ENCODE assay signal across 11 mouse cellular contexts in the genomic region with DNA sequence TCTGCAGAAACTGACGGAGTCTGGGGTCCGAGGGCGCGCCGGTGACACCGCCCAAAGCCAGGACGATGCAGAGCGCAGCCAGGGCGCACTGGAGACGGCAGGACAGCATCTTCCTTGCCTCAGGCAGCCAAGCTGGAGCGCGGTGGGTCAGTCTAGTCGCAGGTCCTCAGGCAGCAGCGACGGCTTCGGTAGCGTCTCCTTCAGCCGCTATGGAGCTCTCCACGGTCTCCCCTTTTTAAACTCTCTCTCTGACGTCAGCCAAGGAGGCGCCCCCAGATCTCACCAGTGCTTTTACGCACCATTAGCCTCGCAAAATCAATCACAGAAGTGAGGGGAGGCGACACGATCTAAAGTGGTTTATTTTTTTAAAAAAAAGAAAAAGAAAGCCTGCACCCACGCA. TPM values are rescaled to one million over a fixed set of nuclear protein-coding genes. Genes with fewer than 3 reads are reported as not detected.
DNase-seq lines count a peak whose midpoint lies in the region; ATAC-seq and TF ChIP-seq lines count a peak whose summit lies in the region.
"Had no signal": no experiment of that assay in that cellular context is flagged by ENCODE, and none has a peak within 500 bp of the region (broad histone marks: within the 10 kb centered on the region; RNA-seq: fewer than 3 reads in every experiment).

A gene (minus strand): TSS at position 323 of the 400 bp plus-strand sequence.

- no peaks in the 10 kb centered on the region for H3K36me3 ChIP-seq in hindbrain, embryonic 11.5 days (ENCODE audit: control insufficient read depth, insufficient read depth, low read length)
- H3K36me3 ChIP-seq in small intestine, adult 2 months (ENCODE audit: control insufficient read depth, insufficient read depth, low read length) = no peaks in the 10 kb centered on the region

- peak within 1 kb of the TSS; percentile 13; the same call in 1 of the 2 replicates for H3K4me3 ChIP-seq in left cerebral cortex, adult 2 months
- peak within 1 kb of the TSS; percentile 20 for H3K4me3 ChIP-seq in hindbrain, embryonic 11.5 days (ENCODE audit: low read depth, low read length)
- no peak within 1 kb of the TSS for H3K4me3 ChIP-seq in small intestine, adult 2 months (ENCODE audit: low read depth, low read length)

- no peaks in the 10 kb centered on the region for H3K9me3 ChIP-seq in hindbrain, embryonic 11.5 days (ENCODE audit: control insufficient read depth, low read length)

- TF ChIP-seq CTCF in left cerebral cortex, adult 2 months (IDR thresholded peaks at IDR 0.05) = no peak
- TF ChIP-seq CTCF in small intestine, adult 2 months (IDR thresholded peaks at IDR 0.05; ENCODE audit: extremely low read depth, insufficient read length, insufficient replicate concordance, low read depth, low read length) = no peak

- DNase-seq in left cerebral cortex, adult 2 months (ENCODE audit: extremely low spot score in 1 of 2, low spot score in 2 of 2) = no peak
- DNase-seq in left cerebral cortex, adult 9 months (ENCODE audit: low spot score in 2 of 2) = no peak
- peak; percentile 23 for DNase-seq in hindbrain, embryonic 11.5 days (ENCODE audit: low spot score)
- no peak for DNase-seq in left cerebral cortex, postnatal 25 days (ENCODE audit: low spot score in 2 of 2)
- DNase-seq in heart, adult 9 months (ENCODE audit: low spot score in 2 of 2) = no peak
- no peak for DNase-seq in yolk sac, embryonic 10.5 days (ENCODE audit: low spot score)
- no peak for DNase-seq in thymus, postnatal 10 days (ENCODE audit: low spot score in 2 of 2)
- DNase-seq: thymus, adult 18-20 months had no signal

- peaks cover 9% of the 10 kb centered on the region for H3K27me3 ChIP-seq in hindbrain, embryonic 11.5 days (ENCODE audit: control insufficient read depth, insufficient read depth, low read length)
- no peaks in the 10 kb centered on the region for H3K27me3 ChIP-seq in small intestine, adult 2 months (ENCODE audit: control insufficient read depth, insufficient read depth, low read length)

- H3K27ac ChIP-seq in left cerebral cortex, adult 2 months = no peak within 1 kb of the TSS
- H3K27ac ChIP-seq in hindbrain, embryonic 11.5 days (ENCODE audit: low read depth, low read length) = no peak within 1 kb of the TSS
- H3K27ac ChIP-seq in small intestine, adult 2 months (ENCODE audit: insufficient read depth, low read depth, low read length) = no peak within 1 kb of the TSS

- peak; percentile 27; the same call in 1 of the 2 replicates for ATAC-seq in hindbrain, embryonic 11.5 days (ENCODE audit: low FRiP score)

- peak within 1 kb of the TSS; percentile 39 for H3K4me2 ChIP-seq in hindbrain, embryonic 11.5 days (replicated peaks; ENCODE audit: low read depth, low read length)

- H3K9ac ChIP-seq in hindbrain, embryonic 11.5 days (ENCODE audit: low read depth, low read length) = 0 out of 2 replicates have a peak within 1 kb of the TSS, but pooled peaks have one; percentile 27

- TF ChIP-seq POLR2A in small intestine, adult 2 months (IDR thresholded peaks at IDR 0.05; ENCODE audit: low read depth, low read length) = no peak

- H3K4me1 ChIP-seq in hindbrain, embryonic 11.5 days (replicated peaks; ENCODE audit: control insufficient read depth, insufficient read depth, low read length) = peaks cover 3% of the 10 kb centered on the region; the same call in 1 of the 2 replicates
- H3K4me1 ChIP-seq in small intestine, adult 2 months (ENCODE audit: control insufficient read depth, insufficient read depth, insufficient read length, low read length) = no peaks in the 10 kb centered on the region

- intact Hi-C loops in left cerebral cortex, adult 2 months (cut with DNase I) = no loop called here
- intact Hi-C loops in left cerebral cortex, postnatal 25 days (cut with DNase I) = no loop called here

- WGBS in hindbrain, embryonic 11.5 days = 4% methylated on average over 26 of the region's 26 CpGs
- WGBS in small intestine, adult 2 months = 11% methylated on average over 26 of the region's 26 CpGs

RNA-seq across cellular contexts. Expression of the gene that starts here (rescaled TPM):
- total RNA-seq in left cerebral cortex, adult 2 months (2021) = 100 to 1,000 TPM; 432 to 438 TPM
- 74.9 and 98.9 TPM in 2 replicates for polyA plus RNA-seq in hindbrain, embryonic 11.5 days (2014; fragmentation: Nextera tagmentation; extraction: Ambion mirVana)
- 100 to 1,000 TPM; 437 to 438 TPM for total RNA-seq in left cerebral cortex, postnatal 25 days (2021)
- 132 and 226 TPM in 2 replicates for polyA plus RNA-seq in small intestine, adult 2 months (2012; rRNA removed)
- total RNA-seq: ES-E14; hematopoietic stem cell, adult 5-6 weeks had no signal
